Mouse (Mus musculus) adrenal gland, adult 2 months (tissue): ENCODE results near the gene Lag3. TPM values are rescaled to one million over a fixed set of nuclear protein-coding genes. Genes with fewer than 3 reads are reported as not detected.

Experiments used
- DNase-seq: peaks from one replicate; pipeline ENCODE4 v3.0.0; 2021
- long read RNA-seq: library from polyadenylated mRNA; stranded (forward); transcript quantifications from one replicate; pipeline ENCODE4 v2.0.0, GENCODE M21; 2021
- polyA plus RNA-seq: library from polyadenylated mRNA; depleted of rRNA; stranded (reverse); fragments of >200 nt; gene quantifications from 2 replicates; pipeline ENCODE4 v1.2.3, GENCODE M21; 2012; rRNA removed
- total RNA-seq, 2 experiments: library from RNA; stranded (reverse); gene quantifications; 2 replicates each; pipeline ENCODE4 v1.2.3; 2021

Lag3 gene
- 1 to 10 TPM; 1.1 to 1.5 TPM for total RNA-seq
- 2.1 and 2.5 TPM in 2 replicates for polyA plus RNA-seq
- long read RNA-seq = 0 reads

GRCm38 (mm10) chr6:124911533-124912218 lies at the start of gene Lag3:
TSS of gene Lag3 (minus strand) at chr6:124911705.
- DNase-seq = no peak

GRCm38 (mm10) chr6:124961021-124961420 lies 49.5 kb upstream of the Lag3 start:
- peak; percentile 74 for DNase-seq

- no peak for DNase-seq
Observed at GRCm38 (mm10) chr6:124959960-124960359, 48.5 kb upstream of the Lag3 start.

GRCm38 (mm10) chr6:124958127-124958526 lies 46.6 kb upstream of the Lag3 start:
- no peak for DNase-seq

- no peak for DNase-seq
Observed at GRCm38 (mm10) chr6:124955212-124955611, 43.7 kb upstream of the Lag3 start.

- no peak for DNase-seq
Observed at GRCm38 (mm10) chr6:124953991-124954715, 42.6 kb upstream of the Lag3 start.

GRCm38 (mm10) chr6:124943526-124943925 lies 32.0 kb upstream of the Lag3 start:
- no peak for DNase-seq

GRCm38 (mm10) chr6:124941679-124942078 lies 30.2 kb upstream of the Lag3 start:
- DNase-seq = no peak

- no peak for DNase-seq
Observed at GRCm38 (mm10) chr6:124938554-124938953, 27.0 kb upstream of the Lag3 start.

- no peak for DNase-seq
Observed at GRCm38 (mm10) chr6:124937493-124937892, 26.0 kb upstream of the Lag3 start.

- DNase-seq = no peak
Observed at GRCm38 (mm10) chr6:124936681-124937080, 25.2 kb upstream of the Lag3 start.

GRCm38 (mm10) chr6:124934670-124935069 lies 23.2 kb upstream of the Lag3 start:
- DNase-seq = no peak

- no peak for DNase-seq
Observed at GRCm38 (mm10) chr6:124933127-124933526, 21.6 kb upstream of the Lag3 start.

- DNase-seq = peak; percentile 12
Observed at GRCm38 (mm10) chr6:124932314-124932695, 20.8 kb upstream of the Lag3 start.

- DNase-seq = no peak
Observed at GRCm38 (mm10) chr6:124931525-124932313, 20.2 kb upstream of the Lag3 start.

- peak; percentile 99 for DNase-seq
Observed at GRCm38 (mm10) chr6:124930754-124931524, 19.4 kb upstream of the Lag3 start, which contains the start of gene Mlf2. TSS of gene Mlf2 (plus strand) at chr6:124931386.

- peak; percentile 58 for DNase-seq
Observed at GRCm38 (mm10) chr6:124930231-124930630, 18.7 kb upstream of the Lag3 start.

GRCm38 (mm10) chr6:124925941-124926340 lies 14.4 kb upstream of the Lag3 start:
- DNase-seq = peak; percentile 70

- peak; percentile 9 for DNase-seq
Observed at GRCm38 (mm10) chr6:124925173-124925793, 13.8 kb upstream of the Lag3 start.

GRCm38 (mm10) chr6:124921539-124921938 lies 10.0 kb upstream of the Lag3 start:
- DNase-seq = peak; percentile 8
